Comparison of ENCODE assay signal across 8 mouse cellular contexts in the genomic region with DNA sequence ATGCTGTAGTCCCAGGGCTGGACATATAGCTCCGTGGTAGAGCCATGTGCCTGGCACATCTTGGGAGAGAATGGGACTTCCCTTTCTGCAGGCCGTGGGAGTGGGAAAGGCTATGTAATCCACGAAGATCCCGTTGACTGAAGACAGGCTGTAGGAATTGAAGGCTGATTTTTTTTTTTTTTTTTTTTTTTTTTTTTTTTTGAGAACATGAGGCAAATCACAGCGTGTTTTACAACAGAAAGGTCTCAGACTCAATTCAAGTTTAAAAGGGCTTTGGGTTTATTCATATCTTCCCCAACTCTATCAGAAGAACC. TPM values are rescaled to one million over a fixed set of nuclear protein-coding genes. Genes with fewer than 3 reads are reported as not detected.
DNase-seq lines count a peak whose midpoint lies in the region; ATAC-seq and TF ChIP-seq lines count a peak whose summit lies in the region.

No protein-coding gene starts in this region.

- no peak for DNase-seq in heart, postnatal 10 days
- no peak for DNase-seq in G1E (ENCODE audit: low spot score)
- no peak for DNase-seq in left cerebral cortex, postnatal 25 days (ENCODE audit: low spot score in 2 of 2)
- no peak for DNase-seq in left cerebral cortex, postnatal 36 days (ENCODE audit: low spot score in 2 of 2)

- H3K4me1 ChIP-seq in heart, embryonic 13.5 days = peaks cover 29% of the 10 kb centered on the region
- H3K4me1 ChIP-seq in G1E (ENCODE audit: insufficient read depth, low read depth, low read length) = peaks cover 47% of the 10 kb centered on the region
- peaks cover 22% of the 10 kb centered on the region for H3K4me1 ChIP-seq in forebrain, embryonic 16.5 days (replicated peaks; ENCODE audit: control insufficient read depth, insufficient read depth, low read length)
- H3K4me1 ChIP-seq in liver, embryonic 16.5 days (ENCODE audit: control insufficient read depth, low read depth, low read length) = peaks cover 28% of the 10 kb centered on the region

- peaks cover 77% of the 10 kb centered on the region for H3K36me3 ChIP-seq in heart, embryonic 13.5 days
- peaks cover 83% of the 10 kb centered on the region for H3K36me3 ChIP-seq in G1E (replicated peaks)
- peaks cover 23% of the 10 kb centered on the region for H3K36me3 ChIP-seq in forebrain, embryonic 16.5 days (ENCODE audit: control insufficient read depth, insufficient read depth)
- peaks cover 74% of the 10 kb centered on the region for H3K36me3 ChIP-seq in liver, embryonic 16.5 days (ENCODE audit: control insufficient read depth, insufficient read depth)

- peak overlapping the region; percentile 99 for H3K9ac ChIP-seq in heart, embryonic 13.5 days
- H3K9ac ChIP-seq in forebrain, embryonic 16.5 days (replicated peaks; ENCODE audit: low read depth, low read length) = peak overlapping the region; percentile 96
- peak overlapping the region; percentile 96 for H3K9ac ChIP-seq in liver, embryonic 16.5 days (ENCODE audit: low read depth, low read length)

- H3K27ac ChIP-seq in heart, embryonic 13.5 days (replicated peaks) = peak overlapping the region; percentile 99
- H3K27ac ChIP-seq in forebrain, embryonic 16.5 days (ENCODE audit: low read length) = no peak overlapping the region
- peak overlapping the region; percentile 99 for H3K27ac ChIP-seq in liver, embryonic 16.5 days (ENCODE audit: low read length)

- ATAC-seq in heart, embryonic 13.5 days (ENCODE audit: extremely low read depth, insufficient number of reproducible peaks, low FRiP score, low TSS enrichment) = no peak
- no peak for ATAC-seq in G1E (ENCODE audit: extremely low read depth, insufficient number of reproducible peaks, low FRiP score, poor library complexity, severe bottlenecking)
- no peak for ATAC-seq in forebrain, embryonic 16.5 days
- ATAC-seq in liver, embryonic 16.5 days (ENCODE audit: low read depth) = no peak
- ATAC-seq in frontal cortex, adult (ENCODE audit: low TSS enrichment) = no peak

- no peaks in the 10 kb centered on the region for H3K9me3 ChIP-seq in heart, embryonic 13.5 days
- peaks cover 10% of the 10 kb centered on the region for H3K9me3 ChIP-seq in G1E (replicated peaks)
- H3K9me3 ChIP-seq in forebrain, embryonic 16.5 days (ENCODE audit: control insufficient read depth, low read length) = no peaks in the 10 kb centered on the region
- H3K9me3 ChIP-seq in liver, embryonic 16.5 days (replicated peaks; ENCODE audit: control insufficient read depth, low read length) = no peaks in the 10 kb centered on the region

- no peak for TF ChIP-seq CTCF in G1E (IDR thresholded peaks at IDR 0.05; ENCODE audit: low read depth, low read length)

- peak overlapping the region; percentile 97 for H3K4me3 ChIP-seq in heart, embryonic 13.5 days
- H3K4me3 ChIP-seq in G1E (ENCODE audit: low read depth, low read length) = peak overlapping the region; percentile 98
- peak overlapping the region; percentile 94 for H3K4me3 ChIP-seq in forebrain, embryonic 16.5 days (replicated peaks; ENCODE audit: low read length)
- H3K4me3 ChIP-seq in liver, embryonic 16.5 days (ENCODE audit: low read depth, low read length) = peak overlapping the region; percentile 85

- no peaks in the 10 kb centered on the region for H3K27me3 ChIP-seq in heart, embryonic 13.5 days (replicated peaks)
- H3K27me3 ChIP-seq in G1E (ENCODE audit: insufficient read depth, low read length) = no peaks in the 10 kb centered on the region
- no peaks in the 10 kb centered on the region for H3K27me3 ChIP-seq in forebrain, embryonic 16.5 days (replicated peaks; ENCODE audit: control insufficient read depth, insufficient read depth, low read length)
- H3K27me3 ChIP-seq in liver, embryonic 16.5 days (ENCODE audit: control insufficient read depth, insufficient read depth, low read depth, low read length) = no peaks in the 10 kb centered on the region

- 2% methylated on average over 5 of the region's 5 CpGs for WGBS in heart, embryonic 13.5 days
- 0% methylated on average over 5 of the region's 5 CpGs for WGBS in forebrain, embryonic 16.5 days
- WGBS in liver, embryonic 16.5 days (ENCODE audit: insufficient replicate concordance) = under 1% methylated on average over 5 of the region's 5 CpGs

- intact Hi-C loops in heart, postnatal 10 days (cut with DNase I) = no loop called here
- intact Hi-C loops in left cerebral cortex, postnatal 25 days (cut with DNase I) = no loop called here
- intact Hi-C loops in left cerebral cortex, postnatal 36 days (cut with DNase I) = loop anchor here (10.0 kb wide), 1 partner anchor 101 kb away; a partner anchor contains a TSS

- H3K4me2 ChIP-seq in heart, embryonic 13.5 days = peak overlapping the region; percentile 81
- peak overlapping the region; percentile 93 for H3K4me2 ChIP-seq in forebrain, embryonic 16.5 days (ENCODE audit: low read length)
- peak overlapping the region; percentile 79 for H3K4me2 ChIP-seq in liver, embryonic 16.5 days (ENCODE audit: low read depth, low read length)

RNA-seq across cellular contexts. Expression of a gene that starts 1.6 kb away (rescaled TPM):
- 196 and 199 TPM in 2 replicates for polyA plus RNA-seq in heart, embryonic 13.5 days (2015; fragmentation: Nextera tagmentation; extraction: Ambion mirVana)
- 10 to 100 TPM; 54.1 to 57.9 TPM for total RNA-seq in heart, postnatal 10 days (2021)
- 227 and 235 TPM in 2 replicates for total RNA-seq in G1E (2014; fragmentation: Nextera tagmentation)
- 240 and 251 TPM in 2 replicates for total RNA-seq in G1E (2017)
- 762 and 998 TPM in 2 replicates for polyA plus RNA-seq in G1E (2012)
- polyA plus RNA-seq in forebrain, embryonic 16.5 days (2015; fragmentation: Nextera tagmentation; extraction: Ambion mirVana) = 182 and 199 TPM in 2 replicates
- 191 and 216 TPM in 2 replicates for polyA plus RNA-seq in liver, embryonic 16.5 days (2015; fragmentation: Nextera tagmentation; extraction: Ambion mirVana)
- total RNA-seq in left cerebral cortex, postnatal 25 days (2021) = 10 to 100 TPM; 56.6 to 56.8 TPM
- 10 to 100 TPM; 53.2 to 62.5 TPM for total RNA-seq in left cerebral cortex, postnatal 36 days (2021)

RNA-seq across cellular contexts. Expression of a gene that starts 8.0 kb away (rescaled TPM):
- 135 and 149 TPM in 2 replicates for polyA plus RNA-seq in heart, embryonic 13.5 days (2015; fragmentation: Nextera tagmentation; extraction: Ambion mirVana)
- total RNA-seq in heart, postnatal 10 days (2021) = 10 to 100 TPM; 54.2 to 55.2 TPM
- total RNA-seq in G1E (2014; fragmentation: Nextera tagmentation) (82.7 and 175 TPM in 2 replicates), G1E (2017) (108 and 148 TPM in 2 replicates)
- polyA plus RNA-seq in G1E (2012) = 86.9 and 90.1 TPM in 2 replicates
- polyA plus RNA-seq in forebrain, embryonic 16.5 days (2015; fragmentation: Nextera tagmentation; extraction: Ambion mirVana) = 64.3 and 64.7 TPM in 2 replicates
- 1,376 and 1,388 TPM in 2 replicates for polyA plus RNA-seq in liver, embryonic 16.5 days (2015; fragmentation: Nextera tagmentation; extraction: Ambion mirVana)
- total RNA-seq in left cerebral cortex, postnatal 25 days (2021) = 10 to 100 TPM; 14.8 to 22.0 TPM
- total RNA-seq in left cerebral cortex, postnatal 36 days (2021) = 10 to 100 TPM; 17.9 to 18.0 TPM

RNA-seq across cellular contexts. Expression of a gene that starts 10.2 kb away (rescaled TPM):
- polyA plus RNA-seq in heart, embryonic 13.5 days (2015; fragmentation: Nextera tagmentation; extraction: Ambion mirVana) = 33.4 and 34.4 TPM in 2 replicates
- total RNA-seq in heart, postnatal 10 days (2021) = 10 to 100 TPM; 21.1 to 25.2 TPM
- total RNA-seq in G1E (2014; fragmentation: Nextera tagmentation) = 33.6 and 36.5 TPM in 2 replicates
- total RNA-seq in G1E (2017) = 11.8 and 12.3 TPM in 2 replicates
- 6.5 and 6.8 TPM in 2 replicates for polyA plus RNA-seq in G1E (2012)
- 35.2 and 35.7 TPM in 2 replicates for polyA plus RNA-seq in forebrain, embryonic 16.5 days (2015; fragmentation: Nextera tagmentation; extraction: Ambion mirVana)
- polyA plus RNA-seq in liver, embryonic 16.5 days (2015; fragmentation: Nextera tagmentation; extraction: Ambion mirVana) = 17.5 and 20.1 TPM in 2 replicates
- 10 to 100 TPM; 12.5 to 13.8 TPM for total RNA-seq in left cerebral cortex, postnatal 25 days (2021)
- total RNA-seq in left cerebral cortex, postnatal 36 days (2021) = 10 to 100 TPM; 12.3 to 15.8 TPM

RNA-seq across cellular contexts. Expression of a gene that starts 16.0 kb away (rescaled TPM):
- polyA plus RNA-seq in heart, embryonic 13.5 days (2015; fragmentation: Nextera tagmentation; extraction: Ambion mirVana) = 7.1 TPM in 2 replicates
- total RNA-seq in heart, postnatal 10 days (2021) = 10 to 100 TPM; 14.2 to 17.6 TPM
- total RNA-seq in G1E (2014; fragmentation: Nextera tagmentation) = 9.5 and 19.3 TPM in 2 replicates
- 6.3 TPM in 2 replicates for total RNA-seq in G1E (2017)
- polyA plus RNA-seq in G1E (2012) = 35.8 and 40.9 TPM in 2 replicates
- 29.0 and 31.4 TPM in 2 replicates for polyA plus RNA-seq in forebrain, embryonic 16.5 days (2015; fragmentation: Nextera tagmentation; extraction: Ambion mirVana)
- 7.8 and 9.1 TPM in 2 replicates for polyA plus RNA-seq in liver, embryonic 16.5 days (2015; fragmentation: Nextera tagmentation; extraction: Ambion mirVana)
- 100 to 1,000 TPM; 207 to 225 TPM for total RNA-seq in left cerebral cortex, postnatal 25 days (2021)
- total RNA-seq in left cerebral cortex, postnatal 36 days (2021) = 100 to 1,000 TPM; 213 to 219 TPM

RNA-seq across cellular contexts. Expression of a gene that starts 25.4 kb away (rescaled TPM):
- 20.0 and 21.1 TPM in 2 replicates for polyA plus RNA-seq in heart, embryonic 13.5 days (2015; fragmentation: Nextera tagmentation; extraction: Ambion mirVana)
- 10 to 100 TPM; 22.4 to 22.8 TPM for total RNA-seq in heart, postnatal 10 days (2021)
- total RNA-seq in G1E (2014; fragmentation: Nextera tagmentation) (13.6 and 15.7 TPM in 2 replicates), G1E (2017) (26.4 and 27.0 TPM in 2 replicates)
- polyA plus RNA-seq in G1E (2012) = 6.7 and 7.7 TPM in 2 replicates
- polyA plus RNA-seq in forebrain, embryonic 16.5 days (2015; fragmentation: Nextera tagmentation; extraction: Ambion mirVana) = 46.5 and 47.0 TPM in 2 replicates
- polyA plus RNA-seq in liver, embryonic 16.5 days (2015; fragmentation: Nextera tagmentation; extraction: Ambion mirVana) = 14.3 and 14.4 TPM in 2 replicates
- 10 to 100 TPM; 47.3 to 47.4 TPM for total RNA-seq in left cerebral cortex, postnatal 25 days (2021)
- 10 to 100 TPM; 52.5 to 55.5 TPM for total RNA-seq in left cerebral cortex, postnatal 36 days (2021)
